In the genomic region with DNA sequence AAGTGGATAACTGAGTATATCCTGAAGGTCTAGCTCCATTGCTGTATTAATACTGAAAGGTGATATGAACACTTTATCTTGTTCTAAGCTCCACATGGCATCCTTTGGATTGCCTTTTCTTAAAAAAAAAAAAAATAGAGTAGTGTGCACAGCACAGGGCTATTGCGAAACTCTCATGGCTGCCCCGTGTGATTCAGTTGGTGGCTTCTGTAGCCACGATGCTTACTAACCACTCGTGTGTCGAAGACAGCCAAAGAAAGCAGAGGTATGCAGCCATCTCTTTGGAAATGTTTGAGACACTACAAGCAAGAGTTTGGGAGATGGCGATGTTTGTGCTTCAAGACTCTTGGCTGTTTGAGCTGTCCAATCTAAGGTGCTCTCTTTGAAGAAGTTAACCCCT, we compare ENCODE assay signal across 21 mouse cellular contexts. TPM values are rescaled to one million over a fixed set of nuclear protein-coding genes. Genes with fewer than 3 reads are reported as not detected.
"Had no signal": no experiment of that assay in that cellular context is flagged by ENCODE, and none has a peak within 500 bp of the region (broad histone marks: within the 10 kb centered on the region; RNA-seq: fewer than 3 reads in every experiment).

No protein-coding gene starts in this region.

- ATAC-seq: midbrain, embryonic 13.5 days had no signal

- H3K4me3 ChIP-seq: limb, embryonic 12.5 days; lung, embryonic 15.5 days; midbrain, embryonic 13.5 days; neural tube, embryonic 12.5 days; stomach, embryonic 15.5 days had no signal

- H3K27ac ChIP-seq: kidney, postnatal 0 days; limb, embryonic 12.5 days; lung, embryonic 15.5 days; macrophage; midbrain, embryonic 13.5 days; neural tube, embryonic 12.5 days; stomach, embryonic 15.5 days had no signal

- H3K4me1 ChIP-seq: limb, embryonic 12.5 days; lung, embryonic 15.5 days; midbrain, embryonic 13.5 days; neural tube, embryonic 12.5 days; stomach, embryonic 15.5 days had no signal

- DNase-seq: kidney, adult 11 months; kidney, adult 9 months; layer of hippocampus, postnatal 36 days; lung, postnatal 14 days; right cerebral cortex, postnatal 4 days; spleen, adult 18-20 months; thymus, adult 2 months; thymus, postnatal 36 days had no signal

RNA-seq across cellular contexts. Expression of a gene that starts 22.4 kb away (rescaled TPM):
- total RNA-seq: layer of hippocampus, postnatal 36 days; left cerebral cortex, adult 8-10 months; left cerebral cortex, postnatal 25 days; liver, adult 2 months; neutrophil, adult 5-6 weeks had no signal
- polyA plus RNA-seq: kidney, postnatal 0 days; large intestine, adult 2 months; limb, embryonic 12.5 days; liver, adult 2 months; liver, embryonic 16.5 days; lung, embryonic 15.5 days; macrophage; midbrain, embryonic 13.5 days; neural tube, embryonic 12.5 days; stomach, embryonic 15.5 days; thymus, adult 2 months had no signal
